Mouse (Mus musculus): ENCODE results near the gene Fbxo2.

DNA sequence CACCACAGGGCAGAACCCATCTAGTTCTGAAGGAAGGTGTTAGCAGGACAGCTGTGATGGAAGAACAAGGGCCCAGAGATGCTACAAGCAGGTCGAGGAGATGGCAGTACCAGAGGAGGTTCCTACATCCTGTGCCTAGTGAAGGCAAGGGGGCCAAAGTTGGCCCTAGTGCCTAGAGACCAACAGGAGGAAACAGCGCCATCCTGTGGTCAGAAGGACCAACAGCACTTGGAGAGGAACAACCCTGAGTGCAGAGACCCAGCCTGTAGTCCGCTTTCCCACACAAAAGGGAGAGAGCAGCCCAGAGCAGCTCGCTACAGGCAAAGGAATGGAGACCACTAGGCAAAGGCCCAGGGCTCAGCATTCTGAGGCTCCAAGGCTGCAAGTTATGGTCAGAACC, 25.4 kb downstream of the Fbxo2 start:
- no peak for TF ChIP-seq ZC3H11A (IDR thresholded peaks at IDR 0.05; ENCODE audit: borderline replicate concordance, low read depth, low read length)
- no peak for TF ChIP-seq CHD2 (IDR thresholded peaks at IDR 0.05; ENCODE audit: low read depth, low read length)
- TF ChIP-seq MAFK (IDR thresholded peaks at IDR 0.05; ENCODE audit: insufficient read depth, low read depth, low read length): no peak
- TF ChIP-seq ZNF384 (IDR thresholded peaks at IDR 0.05; ENCODE audit: low read depth, low read length): no peak
- no peak for TF ChIP-seq HCFC1 (IDR thresholded peaks at IDR 0.05; ENCODE audit: borderline replicate concordance, insufficient read depth, low read length)

All from ES-E14 (cell line).